Mouse (Mus musculus): ENCODE data around the gene Elk4.

Elk4 gene

DNA sequence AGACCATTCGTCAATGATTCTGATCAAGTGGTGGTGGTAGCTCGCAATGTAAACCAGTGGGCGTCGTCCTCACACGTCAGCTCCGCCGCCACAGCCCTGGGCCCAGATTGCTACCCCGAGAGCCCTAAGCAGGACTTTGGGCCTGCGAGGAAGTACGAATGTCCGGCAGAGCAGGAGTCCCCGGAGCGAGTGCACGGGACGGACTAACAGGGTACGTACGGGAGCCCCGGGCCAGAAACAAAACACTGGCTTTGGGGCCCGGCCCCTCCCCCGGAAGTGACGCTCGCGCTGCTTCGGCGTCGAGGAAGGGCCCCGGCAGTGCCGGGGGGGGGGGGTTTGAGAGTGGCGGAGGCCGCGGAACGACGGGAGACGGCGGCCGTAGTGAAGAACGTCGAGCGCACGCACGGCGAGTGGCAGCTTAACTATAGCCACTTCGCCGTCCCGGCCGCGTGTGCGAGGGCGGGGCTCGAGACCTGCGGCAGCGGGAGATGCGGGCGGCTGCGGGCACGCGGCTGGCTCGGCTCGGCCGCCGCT, at the start of gene Elk4:
TSS of gene Elk4 (plus strand) at position 326 of the 534 bp plus-strand sequence.
- DNase-seq (ENCODE audit: low spot score): peak; percentile 94

DNA sequence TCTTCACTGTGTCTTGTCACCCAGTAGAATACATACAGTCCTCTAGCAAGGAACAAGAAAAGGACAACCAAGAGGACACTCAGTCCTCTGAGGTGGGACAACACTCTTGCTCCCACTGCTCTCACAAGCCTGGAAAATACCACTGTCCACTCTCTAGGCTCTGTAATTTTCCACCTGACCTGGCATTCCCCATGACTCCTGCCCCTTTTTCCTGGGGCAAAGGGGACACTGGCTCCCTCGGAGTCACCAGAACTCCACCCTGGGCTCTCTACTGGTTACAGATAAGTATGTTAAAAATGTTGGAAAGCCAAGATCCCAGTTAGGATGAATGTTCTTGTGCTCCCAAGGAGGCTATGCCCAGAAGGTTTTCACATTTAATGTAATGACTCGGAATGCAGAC, 46.4 kb upstream of the Elk4 start:
- DNase-seq (ENCODE audit: low spot score): no peak

DNA sequence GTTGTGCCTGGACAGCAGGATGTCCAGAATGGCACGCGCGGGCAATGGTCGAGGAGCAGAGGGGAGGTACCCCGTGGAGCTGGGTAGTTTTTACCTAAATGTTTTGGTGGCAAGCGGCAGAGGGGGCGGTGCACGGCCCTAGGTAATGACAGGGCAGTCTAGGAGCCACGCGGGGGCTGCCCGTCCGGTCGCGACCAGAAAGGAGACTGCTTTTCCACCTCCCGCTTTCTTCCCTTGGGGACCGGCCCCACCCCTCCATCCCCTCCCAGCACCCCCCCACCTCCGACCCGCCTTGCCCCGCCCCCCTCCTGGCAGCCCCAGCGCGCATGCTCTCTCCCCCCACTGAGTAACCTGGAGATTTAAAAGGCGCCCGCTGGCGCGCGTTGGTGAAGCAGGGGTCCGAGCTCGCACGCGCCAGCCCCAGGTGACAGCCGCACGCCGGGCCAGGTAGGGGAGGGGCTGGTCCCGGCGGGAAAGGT, 44.8 kb upstream of the Elk4 start, which contains the start of gene Slc45a3:
TSS of gene Slc45a3 (plus strand) at position 362 of the 479 bp plus-strand sequence.
- no peak for DNase-seq (ENCODE audit: low spot score)

- no peak for DNase-seq (ENCODE audit: low spot score)
Measured at GRCm38 (mm10) chr1:131963085-131963951, 44.1 kb upstream of the Elk4 start.

DNA sequence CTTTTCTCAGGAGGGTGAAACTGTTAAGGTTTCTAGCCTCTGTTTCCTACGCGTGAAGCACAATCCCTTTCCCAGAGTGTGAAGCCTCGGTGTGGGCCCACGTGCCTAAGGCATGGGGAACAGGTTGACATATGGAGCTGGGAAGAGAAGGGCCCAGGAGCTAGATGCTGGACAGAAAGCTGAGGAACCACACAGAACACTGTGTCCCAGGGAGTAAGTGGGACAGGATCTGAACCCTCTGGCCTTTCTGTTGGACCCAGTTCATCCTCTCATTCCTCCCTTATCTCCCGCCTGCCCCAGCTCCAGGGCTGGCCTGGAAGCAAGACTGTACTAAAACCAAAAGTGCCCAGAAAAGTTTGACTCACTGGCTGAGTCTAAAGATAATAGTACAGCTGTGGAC, 43.3 kb upstream of the Elk4 start:
- DNase-seq (ENCODE audit: low spot score): no peak

DNA sequence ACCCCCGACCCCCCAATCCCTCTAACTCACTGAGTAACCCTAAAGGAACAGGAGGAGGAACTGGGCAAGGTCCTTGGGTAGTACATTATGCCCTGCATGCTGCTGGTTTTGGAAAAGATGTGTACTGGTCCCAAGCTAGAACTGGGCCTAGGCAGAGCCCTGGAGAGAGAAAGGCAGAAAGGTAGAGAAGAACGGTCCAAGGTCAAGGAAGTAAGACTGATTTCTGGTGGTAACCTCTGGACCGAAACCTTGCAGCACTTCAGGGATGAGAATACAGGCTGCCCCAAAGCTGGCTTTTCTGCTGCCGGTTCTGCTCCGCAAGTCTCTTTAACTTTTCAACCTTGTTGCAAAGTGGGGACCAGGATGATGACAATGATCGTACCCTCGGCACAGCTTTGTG, 42.8 kb upstream of the Elk4 start:
- DNase-seq (ENCODE audit: low spot score): no peak

GRCm38 (mm10) chr1:131965818-131966217, 41.6 kb upstream of the Elk4 start:
- no peak for DNase-seq (ENCODE audit: low spot score)

GRCm38 (mm10) chr1:131967336-131967735, 40.1 kb upstream of the Elk4 start:
- peak; percentile 56 for DNase-seq (ENCODE audit: low spot score)

- no peak for DNase-seq (ENCODE audit: low spot score)
Measured at GRCm38 (mm10) chr1:131968556-131968955, 38.9 kb upstream of the Elk4 start.

- DNase-seq (ENCODE audit: low spot score): no peak
Measured at GRCm38 (mm10) chr1:131968983-131969382, 38.4 kb upstream of the Elk4 start.

DNA sequence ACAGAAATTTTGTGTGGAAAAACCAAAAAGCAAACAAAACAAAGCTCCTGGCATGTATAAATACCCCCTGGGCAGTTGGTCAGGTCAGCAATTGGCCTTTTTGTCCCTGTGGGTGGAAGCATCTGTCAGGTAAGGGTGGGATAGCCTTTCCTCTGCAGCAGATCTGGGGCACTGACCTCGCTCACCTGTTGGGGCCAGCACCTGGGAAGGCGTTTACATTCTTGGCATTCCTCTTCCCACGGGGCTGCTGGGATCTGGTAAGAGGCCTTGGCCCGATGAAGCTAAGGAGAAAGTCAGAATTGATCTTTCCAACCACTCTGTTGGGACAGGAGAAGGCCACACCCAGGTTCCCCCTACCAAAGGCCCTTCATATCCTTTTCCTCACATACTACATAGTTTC, 37.6 kb upstream of the Elk4 start:
- no peak for DNase-seq (ENCODE audit: low spot score)

DNA sequence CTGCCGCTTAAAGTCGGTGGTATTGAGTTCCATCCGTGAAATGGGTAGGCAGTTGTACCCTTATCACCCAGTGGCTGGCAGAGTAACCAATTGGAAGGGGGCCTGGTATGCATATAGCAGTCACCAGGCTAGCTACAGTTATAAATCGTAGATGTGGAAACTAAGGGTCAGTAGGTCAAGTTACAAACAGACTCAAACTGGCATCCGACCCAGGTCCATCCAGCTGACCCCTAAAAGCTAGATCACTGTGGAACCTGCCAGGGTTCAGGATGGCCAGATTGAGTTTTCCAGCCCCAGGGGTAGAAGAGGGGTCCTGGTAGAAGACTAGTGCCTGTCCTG, 37.1 kb upstream of the Elk4 start:
- no peak for DNase-seq (ENCODE audit: low spot score)

- no peak for DNase-seq (ENCODE audit: low spot score)
Measured at GRCm38 (mm10) chr1:131970661-131971520, 36.5 kb upstream of the Elk4 start.

- no peak for DNase-seq (ENCODE audit: low spot score)
Measured at GRCm38 (mm10) chr1:131971771-131972497, 35.5 kb upstream of the Elk4 start.

GRCm38 (mm10) chr1:131972498-131973334, 34.7 kb upstream of the Elk4 start:
- no peak for DNase-seq (ENCODE audit: low spot score)

- peak; percentile 23 for DNase-seq (ENCODE audit: low spot score)
Measured at GRCm38 (mm10) chr1:131973991-131974390, 33.4 kb upstream of the Elk4 start.

DNA sequence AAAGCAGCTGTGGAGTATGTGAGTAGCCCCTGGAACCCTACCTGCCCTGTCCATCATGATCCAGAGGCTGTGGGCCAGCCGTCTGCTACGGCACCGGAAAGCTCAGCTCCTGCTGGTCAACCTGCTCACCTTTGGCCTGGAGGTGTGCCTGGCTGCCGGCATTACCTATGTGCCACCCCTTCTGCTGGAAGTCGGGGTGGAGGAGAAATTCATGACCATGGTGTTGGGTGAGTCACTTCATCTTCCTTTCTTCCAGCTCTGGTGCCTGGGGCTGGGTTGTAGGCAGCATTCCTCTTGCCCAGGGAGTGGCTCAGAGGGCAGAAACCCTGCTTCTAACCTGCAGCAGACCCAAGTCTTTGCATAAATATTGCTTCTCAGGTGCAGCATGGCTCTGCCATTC, 30.5 kb upstream of the Elk4 start:
- no peak for DNase-seq (ENCODE audit: low spot score)

GRCm38 (mm10) chr1:131980471-131980870, 26.9 kb upstream of the Elk4 start:
- DNase-seq (ENCODE audit: low spot score): no peak

GRCm38 (mm10) chr1:131981378-131982013, 25.9 kb upstream of the Elk4 start:
- peak; percentile 73 for DNase-seq (ENCODE audit: low spot score)

DNA sequence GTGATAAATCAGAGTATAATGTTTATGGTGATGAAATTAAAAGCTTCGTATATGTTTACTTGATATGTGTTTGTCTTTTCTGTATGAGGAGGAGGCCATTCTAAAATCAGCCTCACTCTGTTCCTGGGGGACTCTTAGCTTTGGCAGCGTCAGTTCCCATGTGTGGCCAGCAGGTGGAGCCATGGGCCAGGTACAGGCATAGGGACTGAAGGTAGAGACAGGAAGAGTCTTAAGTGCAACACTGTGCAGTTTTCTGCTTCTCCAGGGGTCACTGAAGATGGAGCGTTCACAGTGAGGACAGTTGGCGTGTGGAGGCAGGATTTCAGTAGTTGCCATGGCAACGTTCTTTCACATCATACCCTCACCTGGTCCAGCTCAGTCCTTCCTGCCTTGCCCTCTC, 24.5 kb upstream of the Elk4 start:
- DNase-seq (ENCODE audit: low spot score): peak; percentile 75

DNA sequence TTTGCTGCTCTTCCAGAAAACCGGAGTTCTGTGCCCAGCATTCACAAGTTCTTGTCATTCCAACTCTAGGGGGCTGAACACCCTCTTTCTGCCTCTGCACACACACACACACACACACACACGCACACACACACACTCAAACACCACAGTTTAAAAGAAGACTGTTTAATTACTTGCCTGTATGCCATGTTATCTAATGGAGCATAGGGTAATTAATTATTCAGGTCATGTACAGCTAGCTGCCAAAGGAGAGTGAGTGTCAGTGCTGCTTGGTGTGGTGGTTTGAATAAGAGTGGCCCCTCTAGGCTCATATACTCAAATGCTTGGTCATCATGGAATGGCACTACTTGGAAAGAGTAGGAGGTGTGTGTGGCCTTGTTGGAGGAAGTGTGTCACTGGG, 23.6 kb upstream of the Elk4 start:
- DNase-seq (ENCODE audit: low spot score): no peak

All from lung, postnatal 25 days (tissue).